Mouse (Mus musculus) cerebellum, adult 8-10 months (tissue): ENCODE data around the gene Bach2.

Experiments used
- DNase-seq: peaks from one replicate; pipeline ENCODE4 v3.0.0; 2022

Bach2 gene

DNA sequence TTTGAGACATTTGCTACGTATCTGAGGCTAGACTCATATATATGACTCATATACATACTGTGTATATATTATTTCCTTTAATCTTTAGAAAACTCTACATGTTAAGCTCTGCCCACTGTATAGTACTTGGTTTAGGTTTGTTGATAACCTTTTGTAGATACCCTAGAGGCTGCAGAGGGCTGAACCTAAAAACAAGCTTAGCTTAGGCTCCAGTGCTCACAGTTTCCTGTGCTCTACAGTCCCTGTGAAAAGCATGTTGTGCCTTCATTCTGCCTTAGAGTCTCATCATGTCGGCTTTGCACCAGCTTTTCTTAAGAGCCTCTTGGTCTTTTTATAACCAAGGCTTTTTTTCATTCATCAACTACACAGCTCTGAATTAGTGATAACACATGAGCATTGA, 156.2 kb downstream of the Bach2 start:
- DNase-seq = no peak

GRCm38 (mm10) chr4:32401459-32401858, 162.9 kb downstream of the Bach2 start:
- no peak for DNase-seq

- no peak for DNase-seq
These were observed 164.9 kb downstream of the Bach2 start for GRCm38 (mm10) chr4:32403506-32403905.

- no peak for DNase-seq
These were observed 166.7 kb downstream of the Bach2 start for GRCm38 (mm10) chr4:32405149-32405882.

DNA sequence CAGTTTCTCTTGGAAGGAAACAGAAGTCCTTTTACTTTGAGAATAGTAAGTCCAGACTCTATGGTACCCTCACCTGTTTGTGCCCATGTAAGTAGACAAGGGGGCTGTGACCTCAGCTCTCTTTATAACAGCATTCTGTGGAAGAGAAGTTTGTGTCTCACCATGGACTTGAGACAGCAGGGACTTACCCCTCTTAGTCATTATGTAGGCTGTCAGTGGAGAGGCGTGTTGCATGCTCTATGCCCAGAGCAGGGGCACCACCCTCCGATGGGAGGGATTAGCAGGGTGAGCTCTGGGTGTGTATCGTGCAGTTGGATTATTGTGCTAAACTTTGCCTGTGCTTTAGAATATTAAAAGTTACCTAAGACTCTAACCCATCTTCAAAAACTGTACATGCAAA, 167.4 kb downstream of the Bach2 start:
- no peak for DNase-seq

DNA sequence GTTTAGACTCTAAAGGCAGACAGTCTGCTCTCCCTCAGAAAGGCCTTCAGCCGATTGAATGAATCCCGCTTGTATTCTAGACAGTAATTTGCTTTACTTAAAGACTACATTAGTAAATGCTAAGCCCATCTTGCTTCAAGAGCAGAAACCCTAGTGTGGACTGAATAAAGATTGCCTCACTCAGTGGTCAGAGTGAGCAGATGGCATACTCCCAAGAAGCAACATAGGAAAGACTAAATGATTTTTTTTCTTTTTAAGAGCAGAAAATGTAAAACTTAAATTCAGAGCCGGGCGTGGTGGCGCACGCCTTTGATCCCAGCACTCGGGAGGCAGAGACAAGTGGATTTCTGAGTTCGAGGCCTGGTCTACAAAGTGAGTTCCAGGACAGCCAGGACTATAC, 169.9 kb downstream of the Bach2 start:
- no peak for DNase-seq

DNA sequence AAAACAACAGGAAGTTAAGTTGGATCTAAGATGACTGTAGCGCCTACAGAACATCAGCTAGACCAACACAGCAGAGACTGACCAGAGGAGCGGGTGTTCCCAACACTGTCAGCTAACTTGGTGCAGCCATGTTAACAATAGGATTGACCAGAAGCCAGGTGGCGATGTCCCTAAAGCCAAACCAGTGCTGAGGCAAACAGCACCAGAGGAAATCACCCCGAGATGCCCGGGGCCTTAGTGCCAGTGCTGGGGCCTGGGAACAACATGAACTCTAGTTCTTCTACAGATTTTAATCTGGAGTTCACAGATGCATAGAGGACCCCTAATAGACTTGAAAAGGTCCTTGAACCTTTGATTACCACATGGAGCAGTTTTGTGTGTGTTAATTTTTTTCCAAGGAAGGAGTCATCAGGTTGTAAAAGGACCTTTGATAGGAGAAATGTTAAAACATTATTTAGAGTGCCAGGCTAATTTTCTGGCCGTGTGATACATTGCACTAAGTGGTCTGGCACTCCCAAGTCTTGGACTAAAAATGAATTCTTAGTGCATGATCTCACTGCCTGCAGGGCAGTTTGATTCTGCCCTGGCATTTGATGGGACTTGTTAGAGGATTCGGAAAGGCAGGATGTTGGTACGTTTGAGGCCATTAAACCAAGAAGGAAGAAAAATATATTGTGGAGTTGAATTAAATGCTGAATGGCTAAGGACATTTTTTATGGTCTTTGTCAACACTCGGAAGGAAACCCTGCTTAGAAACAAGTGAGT, 170.7 kb downstream of the Bach2 start:
- no peak for DNase-seq

- DNase-seq = no peak
These were observed 174.5 kb downstream of the Bach2 start for GRCm38 (mm10) chr4:32413063-32413462.

GRCm38 (mm10) chr4:32413505-32413904, 174.9 kb downstream of the Bach2 start:
- DNase-seq = no peak

- no peak for DNase-seq
These were observed 176.4 kb downstream of the Bach2 start for GRCm38 (mm10) chr4:32414959-32415358.

- DNase-seq = no peak
These were observed 179.3 kb downstream of the Bach2 start for GRCm38 (mm10) chr4:32417939-32418338.

DNA sequence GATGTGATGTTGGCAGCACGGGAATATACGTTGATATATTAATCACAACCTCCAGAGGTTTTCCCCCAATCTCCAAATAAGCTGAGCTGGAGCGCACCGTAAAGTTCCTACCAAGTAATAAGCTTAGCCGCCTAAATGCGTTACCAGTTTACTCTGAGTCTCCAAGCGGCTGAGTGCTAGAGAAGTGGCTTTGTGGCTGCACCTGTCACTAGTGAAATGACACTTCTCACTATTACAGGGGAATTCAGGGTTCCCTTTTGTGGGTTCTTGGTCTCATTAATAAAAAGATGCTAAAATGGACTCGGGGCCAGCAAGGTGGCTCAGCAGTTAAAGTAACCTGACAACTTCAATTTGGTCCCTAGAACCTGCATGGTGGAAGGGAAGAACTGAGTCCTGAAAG, 183.0 kb downstream of the Bach2 start:
- DNase-seq = no peak

DNA sequence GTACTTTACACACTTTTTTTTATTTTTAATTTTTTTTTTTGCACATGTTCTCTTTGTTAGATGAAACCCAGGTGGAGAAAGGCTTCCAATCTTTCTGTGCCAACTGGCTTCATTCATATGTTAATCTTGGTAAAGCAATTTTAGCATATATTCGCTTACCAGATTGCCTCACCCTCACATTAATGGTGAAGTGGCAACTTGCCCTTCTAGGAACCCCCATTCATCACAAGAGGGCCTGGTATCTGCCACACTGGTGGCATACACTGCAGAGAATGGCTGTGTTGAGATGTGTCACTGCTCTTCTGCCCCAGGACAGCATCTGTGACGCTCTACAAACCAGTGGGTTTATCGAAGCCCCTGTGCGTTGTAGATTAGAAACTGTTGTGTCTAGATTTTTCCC, 183.8 kb downstream of the Bach2 start:
- no peak for DNase-seq

DNA sequence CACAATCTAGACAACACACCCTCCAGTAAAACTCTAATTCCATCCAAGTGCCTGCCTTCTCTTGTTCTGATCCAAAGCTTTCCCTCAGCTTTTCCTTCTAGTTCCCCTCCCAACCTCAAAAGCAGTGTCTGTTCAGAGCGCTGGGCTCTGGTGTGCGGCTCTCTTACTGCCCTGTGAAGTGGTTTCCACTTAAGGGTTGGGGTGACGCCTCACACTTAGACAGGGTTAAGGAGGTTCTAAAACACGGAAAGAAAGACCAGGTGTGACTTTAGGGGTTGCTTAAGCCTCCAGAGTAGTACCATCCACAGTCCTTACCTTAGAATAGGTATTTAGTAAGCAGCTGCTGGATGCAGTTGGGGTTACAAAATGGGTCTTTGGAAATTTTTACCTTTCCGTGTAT, 185.1 kb downstream of the Bach2 start:
- no peak for DNase-seq

DNA sequence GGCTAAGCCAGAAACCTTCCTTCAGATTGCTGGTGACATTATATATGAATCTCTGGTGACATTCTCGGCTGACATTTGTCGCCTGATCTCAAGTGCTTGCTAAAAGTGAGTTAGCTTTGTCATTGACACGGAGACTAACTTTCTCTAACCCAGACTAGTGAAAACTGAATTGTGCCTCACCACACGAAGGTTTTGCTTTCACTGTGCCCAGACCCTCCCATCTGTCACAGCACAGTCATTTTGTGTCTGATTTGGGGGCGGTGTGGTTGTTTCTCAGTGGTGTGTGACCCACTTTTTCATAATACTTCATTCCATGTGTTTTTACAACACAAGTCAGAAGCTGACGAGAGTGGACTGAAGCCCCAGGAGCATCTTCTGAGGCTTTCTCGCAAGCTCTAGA, 185.8 kb downstream of the Bach2 start:
- DNase-seq = no peak

DNA sequence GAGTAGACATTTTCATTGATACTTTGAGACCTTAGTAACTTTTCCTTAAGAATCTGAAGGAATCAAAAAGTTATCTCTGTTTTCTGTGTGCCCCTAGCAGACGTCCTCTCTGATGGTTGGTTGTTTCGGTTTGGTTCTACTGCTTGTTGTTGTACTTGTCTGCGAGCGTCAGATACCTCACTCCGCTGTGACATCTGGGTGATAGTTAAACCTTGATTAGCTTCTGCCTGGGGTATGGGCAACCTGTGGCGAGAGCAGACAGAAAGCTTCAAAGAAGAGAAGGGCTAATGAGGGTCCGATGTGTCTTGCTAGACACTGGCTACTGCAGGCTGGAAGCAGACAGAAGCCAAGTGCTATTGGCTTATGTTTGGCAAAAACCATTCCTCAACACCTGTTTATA, 186.5 kb downstream of the Bach2 start:
- no peak for DNase-seq

DNA sequence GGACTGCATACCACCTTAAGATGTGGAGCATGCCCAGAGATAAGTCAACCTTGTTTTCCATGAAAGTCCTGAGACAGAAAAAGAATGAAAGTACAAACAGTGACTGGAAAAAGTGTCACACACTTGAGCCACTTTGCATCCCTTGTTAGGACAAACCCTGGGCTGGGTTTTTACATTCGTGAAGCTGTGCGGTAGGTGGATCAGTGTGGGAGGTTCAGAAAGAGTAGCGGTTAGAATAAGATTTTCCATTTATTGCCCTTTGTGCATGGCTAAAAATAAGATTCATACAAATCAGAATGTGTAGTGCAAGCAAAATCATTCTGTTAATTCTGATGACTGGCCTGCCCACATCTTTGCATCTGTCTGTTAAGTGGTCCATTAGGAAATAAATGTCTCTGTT, 187.0 kb downstream of the Bach2 start:
- no peak for DNase-seq

DNA sequence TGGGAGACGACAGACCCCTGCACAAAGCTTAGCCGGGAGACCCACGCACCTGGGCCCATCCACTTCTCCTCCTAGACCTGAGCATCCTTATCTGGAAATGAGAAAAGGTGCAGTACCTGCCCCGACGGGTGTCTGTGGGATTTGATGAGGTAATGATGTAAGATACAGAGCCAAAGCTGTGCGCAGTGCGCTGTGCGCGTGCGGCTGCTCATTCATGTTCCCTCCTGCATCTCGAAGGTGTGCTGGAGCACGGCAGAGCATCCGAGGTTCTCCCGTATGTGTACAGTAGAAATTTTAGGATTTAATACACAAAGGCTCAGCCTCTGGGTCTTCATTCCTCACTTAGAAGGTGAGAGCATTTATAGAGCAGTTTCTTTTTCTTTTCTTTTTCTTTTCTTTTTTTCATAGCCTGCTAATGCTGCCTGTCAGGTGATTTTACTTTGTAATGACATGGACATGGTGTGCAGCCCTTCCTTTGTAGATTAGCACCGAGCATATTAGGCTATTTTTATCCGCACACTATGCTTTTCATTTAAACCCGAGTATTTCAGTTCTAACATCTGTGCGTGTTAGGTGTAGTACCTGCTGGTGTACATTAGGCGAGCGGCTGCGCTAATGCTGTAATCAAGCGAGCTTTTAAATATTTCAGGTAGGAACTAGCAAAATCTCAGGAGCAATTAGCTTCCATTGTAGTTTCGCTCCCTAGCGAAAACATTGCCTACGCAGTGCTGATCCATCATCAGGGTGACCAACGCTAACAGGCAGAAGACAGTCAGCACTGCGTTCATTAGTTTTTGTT, 188.4 kb downstream of the Bach2 start:
- DNase-seq = no peak

GRCm38 (mm10) chr4:32428738-32429137, 190.1 kb downstream of the Bach2 start:
- DNase-seq = no peak

DNA sequence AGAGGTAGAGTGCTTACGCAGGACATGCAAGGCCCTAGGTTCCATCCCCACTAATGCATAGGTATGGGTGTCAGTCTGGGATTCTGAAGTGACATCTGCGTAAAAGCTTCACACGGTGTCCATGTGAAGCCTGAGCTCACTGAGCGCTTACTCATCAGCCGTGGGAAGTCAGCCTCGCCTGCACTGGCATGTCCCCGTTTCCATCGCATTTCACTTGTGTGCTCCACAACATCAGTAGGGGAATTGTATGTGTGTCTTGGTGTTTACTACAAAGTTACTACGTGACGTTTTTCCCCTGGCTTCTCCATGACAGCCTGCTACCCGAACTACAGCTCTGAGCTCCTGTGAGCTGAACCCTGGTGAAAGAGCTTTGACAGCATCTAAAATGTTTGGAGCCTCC, 191.5 kb downstream of the Bach2 start:
- no peak for DNase-seq

DNA sequence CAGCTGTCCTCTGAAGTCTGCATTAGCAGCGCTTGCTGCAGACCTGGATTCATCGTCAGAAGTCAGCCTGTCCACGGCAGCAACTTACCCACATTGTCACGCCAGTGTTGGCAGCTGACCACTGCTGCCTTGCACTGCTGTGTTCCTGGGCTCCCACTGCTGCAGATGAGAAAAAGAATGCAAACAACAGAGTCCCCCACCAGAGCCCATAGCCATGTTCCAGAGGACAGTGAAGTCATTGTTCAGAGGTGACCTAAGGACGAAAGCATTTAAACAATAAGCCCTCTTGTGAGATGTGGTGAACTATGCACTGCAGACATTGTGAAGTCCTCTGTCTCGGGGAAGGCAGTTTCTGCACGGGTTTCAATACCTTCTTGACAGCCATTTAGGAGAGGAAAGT, 192.4 kb downstream of the Bach2 start:
- no peak for DNase-seq

DNA sequence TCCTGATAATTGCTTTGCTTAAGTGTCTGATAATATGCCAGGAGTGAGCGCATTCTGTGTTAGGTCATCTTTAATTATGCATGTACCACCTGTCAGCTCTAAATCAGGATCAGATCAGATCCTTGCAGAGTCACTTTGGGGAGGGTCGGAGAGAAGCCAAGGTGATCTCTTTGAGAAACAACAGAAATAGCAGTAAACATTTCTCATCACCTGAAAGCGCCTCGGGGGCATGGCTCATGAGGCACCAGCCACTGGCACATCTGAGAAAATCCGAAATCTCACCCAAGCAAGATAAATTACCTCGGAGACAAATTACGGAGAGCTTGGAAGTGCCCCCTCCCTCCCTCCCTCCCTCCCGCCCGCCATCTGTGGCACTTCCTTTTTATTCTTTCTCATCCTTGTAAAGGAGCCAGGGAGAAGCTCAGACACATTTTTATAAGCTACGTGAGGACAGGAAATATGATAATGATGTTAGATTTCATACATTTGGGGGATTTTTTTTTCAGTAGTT, 193.7 kb downstream of the Bach2 start:
- peak; percentile 66 for DNase-seq

GRCm38 (mm10) chr4:32432945-32433344, 194.3 kb downstream of the Bach2 start:
- DNase-seq = no peak

- no peak for DNase-seq
These were observed 196.0 kb downstream of the Bach2 start for GRCm38 (mm10) chr4:32434612-32435011.
